In genomic region chr4:48039736-48040135, GRCm38 (mm10) we compare ENCODE assay signal across 22 mouse cellular contexts. TPM values are rescaled to one million over a fixed set of nuclear protein-coding genes. Genes with fewer than 3 reads are reported as not detected.
DNase-seq lines count a peak whose midpoint lies in the region; ATAC-seq lines count a peak whose summit lies in the region.
"Had no signal": no experiment of that assay in that cellular context is flagged by ENCODE, and none has a peak within 500 bp of the region (broad histone marks: within the 10 kb centered on the region; RNA-seq: fewer than 3 reads in every experiment).

No protein-coding gene starts in this region.

- ATAC-seq in CD4-positive, CD25-positive, alpha-beta regulatory T cell, adult 4 months: peak; percentile 27
- ATAC-seq in inflammation-experienced regulatory T-cells, adult 6 months: peak; percentile 23
- ATAC-seq: forebrain, postnatal 0 days; intestine, embryonic 16.5 days; midbrain, embryonic 13.5 days; Patski had no signal

- intact Hi-C loops in heart, postnatal 25 days (cut with DNase I): loop anchor here (10.0 kb wide), 1 partner anchor 345 kb away; no protein-coding TSS in a partner anchor

- peak; percentile 83 for DNase-seq in heart, adult 11 months
- DNase-seq in heart, postnatal 25 days (ENCODE audit: low spot score): no peak
- DNase-seq in thymus, postnatal 14 days: peak; percentile 60
- DNase-seq in c-Kit-positive CD71-positive TER-119-positive erythroid progenitor cells, embryonic 14.5 days (ENCODE audit: low spot score): no peak
- no peak for DNase-seq in adrenal gland, postnatal 36 days
- DNase-seq in adipocyte (ENCODE audit: low spot score): no peak
- DNase-seq: adrenal gland, postnatal 14 days; cerebellum, adult 11 months; cerebellum, adult 9-11 months; forebrain, postnatal 0 days; gastrocnemius, postnatal 14 days; heart, adult 2 months; heart, postnatal 14 days; kidney, adult 9 months; kidney, postnatal 4 days; liver had no signal

RNA-seq across cellular contexts. Expression of gene Nr4a3, which starts 5.2 kb away (rescaled TPM):
- total RNA-seq in heart, postnatal 25 days (2021): 1 to 10 TPM; 2.5 to 5.9 TPM
- 1 to 10 TPM; 2.2 to 2.3 TPM for polyA plus RNA-seq in CD4-positive, CD25-positive, alpha-beta regulatory T cell, adult 4 months (2017; shearing (Covaris generic))
- polyA plus RNA-seq in inflammation-experienced regulatory T-cells, adult 6 months (2017; shearing (Covaris generic)): 1 to 10 TPM; 1.9 to 3.6 (median 2.7) TPM
- 10 to 100 TPM; 66.7 to 87.7 TPM for total RNA-seq in adrenal gland, postnatal 36 days (2021)
- polyA plus RNA-seq: liver, embryonic 15.5 days had no signal

Comparison
In these comparisons a context has a peak if more than half of its experiments do, and no peak if none do; other contexts are left out.
1. DNase-seq: peak in heart, adult 11 months (single experiment) and thymus, postnatal 14 days (single experiment); none in heart, postnatal 25 days (single experiment), c-Kit-positive CD71-positive TER-119-positive erythroid progenitor cells, embryonic 14.5 days (single experiment), adrenal gland, postnatal 36 days (0 of 2) and adipocyte (single experiment).
2. RNA of gene Nr4a3, which starts 5.2 kb away (total RNA-seq): 66.7 to 87.7 TPM in adrenal gland, postnatal 36 days; 2.5 to 5.9 TPM in heart, postnatal 25 days; every median in the first group is over 4 times any median in the second.